Mouse (Mus musculus) small intestine, adult 2 months (tissue): ENCODE data around the gene Dnali1. TPM values are rescaled to one million over a fixed set of nuclear protein-coding genes. Genes with fewer than 3 reads are reported as not detected.

Experiments
- H3K27ac ChIP-seq: fragments of 200-500 bp; 2 replicates; pipeline ENCODE4 v1.5.1; 2012; ENCODE audit warnings: low read depth, low read length, control low read depth, inconsistent platforms; ENCODE audit not compliant: insufficient read depth
- H3K27me3 ChIP-seq: fragments of 200-500 bp; 2 replicates; pipeline ENCODE4 v1.6.1; 2012; ENCODE audit warnings: mild to moderate bottlenecking, moderate library complexity, low read length, inconsistent platforms; ENCODE audit not compliant: control insufficient read depth, insufficient read depth
- H3K36me3 ChIP-seq: fragments of 200-500 bp; 2 replicates; pipeline ENCODE4 v1.6.1; 2012; ENCODE audit warnings: mild to moderate bottlenecking, low read length, control low read depth, inconsistent platforms; ENCODE audit not compliant: control insufficient read depth, insufficient read depth
- H3K4me1 ChIP-seq: fragments of 200-500 bp; 2 replicates; pipeline ENCODE4 v1.6.1; 2012; ENCODE audit warnings: low read length, inconsistent platforms, mixed read lengths; ENCODE audit not compliant: control insufficient read depth, insufficient read depth, insufficient read length
- H3K4me3 ChIP-seq: fragments of 200-500 bp; 2 replicates; pipeline ENCODE4 v1.5.1; 2012; ENCODE audit warnings: low read depth, mild to moderate bottlenecking, control low read depth, inconsistent platforms, low read length, moderate library complexity
- CTCF ChIP-seq: fragments of 200-500 bp; IDR thresholded peaks from 2 replicates; pipeline ENCODE4 v1.5.1; 2012; ENCODE audit warnings: low read depth, mild to moderate bottlenecking, control low read depth, inconsistent platforms, low read length, moderate library complexity, mixed read lengths; ENCODE audit not compliant: insufficient replicate concordance, insufficient read length; ENCODE audit errors: extremely low read depth
- POLR2A ChIP-seq: fragments of 200-500 bp; IDR thresholded peaks from 2 replicates; pipeline ENCODE4 v1.6.1; 2012; ENCODE audit warnings: low read depth, mild to moderate bottlenecking, control low read depth, inconsistent platforms, low read length, moderate library complexity
- WGBS: fragments of 180-500 bp; shearing (Covaris S2); methylation state at CpG from one replicate; pipeline ENCODE4 v1.1.7; 2018; 5-methylcytosine and 5-hydroxymethylcytosine counted together
- polyA plus RNA-seq: library from polyadenylated mRNA; depleted of rRNA; stranded (reverse); fragments of >200 nt; gene quantifications from 2 replicates; pipeline ENCODE4 v1.2.3, GENCODE M21; 2012; rRNA removed

The Dnali1 gene
- polyA plus RNA-seq: not detected in 2 replicates

GRCm38 (mm10) chr4:125065517-125066307 is at the start of gene Dnali1:
Gene Dnali1 (minus strand): TSS chr4:125065703.
- H3K27ac ChIP-seq: peak within 1 kb of the TSS; percentile 54; the same call in 1 of the 2 replicates
- WGBS: 1% methylated on average over 26 of the region's 26 CpGs
- H3K27me3 ChIP-seq: no peaks in the 10 kb centered on the region
- peaks cover 15% of the 10 kb centered on the region for H3K36me3 ChIP-seq
- H3K4me1 ChIP-seq: peaks cover 8% of the 10 kb centered on the region; the same call in 1 of the 2 replicates
- TF ChIP-seq POLR2A (no peak), CTCF (no peak)
- H3K4me3 ChIP-seq: peak within 1 kb of the TSS; percentile 79

- Histone ChIP-seq H3K4me1 (peaks cover 32% of the 10 kb centered on the region), H3K4me3 (no peak overlapping the region), H3K27ac (peak overlapping the region; percentile 92), H3K27me3 (no peaks in the 10 kb centered on the region), H3K36me3 (peaks cover 17% of the 10 kb centered on the region)
- no peak for TF ChIP-seq POLR2A
- no peak for TF ChIP-seq CTCF
- WGBS: 52% methylated on average over 4 of the region's 4 CpGs
Observed at GRCm38 (mm10) chr4:125115081-125115480, 49.6 kb upstream of the Dnali1 start.

DNA sequence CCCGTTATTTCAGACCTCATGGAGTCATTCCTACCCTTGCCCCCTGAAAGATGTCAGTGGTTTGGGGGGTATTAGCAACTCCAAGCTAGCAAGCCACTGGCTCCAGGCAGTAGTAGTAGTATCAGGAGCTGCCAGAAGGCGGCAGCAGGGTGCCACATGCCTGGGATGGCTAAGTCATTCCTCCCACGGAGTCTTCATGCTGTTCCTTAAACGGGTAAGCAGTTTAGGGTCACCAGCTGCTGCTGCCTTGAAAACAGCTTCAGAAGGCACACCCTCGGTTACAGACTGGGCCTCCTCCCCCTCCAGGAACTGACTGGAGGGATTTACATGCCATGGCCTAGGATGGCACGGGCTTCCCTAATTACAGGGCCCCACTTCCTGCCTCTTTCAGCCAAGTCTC is 49.1 kb upstream of the Dnali1 start:
- peak; percentile 89 for TF ChIP-seq CTCF
- TF ChIP-seq POLR2A: peak; percentile 15; the same call in 1 of the 2 replicates
- peaks cover 15% of the 10 kb centered on the region for H3K36me3 ChIP-seq
- H3K4me1 ChIP-seq: peaks cover 32% of the 10 kb centered on the region
- H3K4me3 ChIP-seq: no peak overlapping the region
- 3% methylated on average over 6 of the region's 6 CpGs for WGBS
- peak overlapping the region; percentile 92 for H3K27ac ChIP-seq
- H3K27me3 ChIP-seq: no peaks in the 10 kb centered on the region

- no peak for TF ChIP-seq CTCF
- TF ChIP-seq POLR2A: no peak
- H3K4me3 ChIP-seq: no peak overlapping the region
- no peaks in the 10 kb centered on the region for H3K27me3 ChIP-seq
- peaks cover 20% of the 10 kb centered on the region for H3K36me3 ChIP-seq
- no peak overlapping the region for H3K27ac ChIP-seq
- 92% methylated on average over 9 of the region's 9 CpGs for WGBS
- H3K4me1 ChIP-seq: no peaks in the 10 kb centered on the region
Observed at GRCm38 (mm10) chr4:125105354-125105753, 39.9 kb upstream of the Dnali1 start.

- 89% methylated on average over 13 of the region's 13 CpGs for whole genome bisulfite sequencing
- H3K4me3 ChIP-seq: no peak overlapping the region
- H3K36me3 ChIP-seq: peaks cover 12% of the 10 kb centered on the region
Observed at GRCm38 (mm10) chr4:125101334-125101733, 35.8 kb upstream of the Dnali1 start.

DNA sequence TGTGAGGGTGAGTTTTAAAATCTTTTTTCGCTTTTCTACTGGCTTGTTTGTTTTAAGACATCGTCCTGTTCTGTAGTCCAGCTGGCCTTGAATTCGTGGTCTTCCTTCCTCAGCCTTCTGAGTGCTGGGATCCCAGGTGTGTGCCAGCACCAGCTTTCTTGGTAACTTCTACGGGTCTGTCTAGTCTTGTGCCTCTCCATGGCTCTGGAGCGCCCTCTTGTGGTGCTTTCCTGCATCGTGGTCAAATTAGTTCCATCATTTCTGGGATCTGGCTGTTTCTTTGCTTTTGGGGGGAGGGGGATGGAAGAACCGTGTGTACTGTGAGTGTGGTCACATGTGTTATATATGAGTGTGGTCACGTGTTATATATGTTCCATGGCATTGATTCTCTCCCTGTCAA is 34.0 kb upstream of the Dnali1 start:
- 8% methylated on average over 8 of the region's 8 CpGs for WGBS
- Histone ChIP-seq H3K27ac (no peak overlapping the region), H3K36me3 (peaks cover 10% of the 10 kb centered on the region), H3K4me1 (no peaks in the 10 kb centered on the region), H3K27me3 (no peaks in the 10 kb centered on the region), H3K4me3 (no peak overlapping the region)
- no peak for TF ChIP-seq POLR2A
- peak; percentile 97; the same call in 1 of the 2 replicates for TF ChIP-seq CTCF

More at GRCm38 (mm10) chr4:125101334-125101733, 35.8 kb upstream of the Dnali1 start:
- Histone ChIP-seq H3K27me3 (no peaks in the 10 kb centered on the region), H3K4me1 (no peaks in the 10 kb centered on the region), H3K27ac (no peak overlapping the region)
- no peak for TF ChIP-seq POLR2A

DNA sequence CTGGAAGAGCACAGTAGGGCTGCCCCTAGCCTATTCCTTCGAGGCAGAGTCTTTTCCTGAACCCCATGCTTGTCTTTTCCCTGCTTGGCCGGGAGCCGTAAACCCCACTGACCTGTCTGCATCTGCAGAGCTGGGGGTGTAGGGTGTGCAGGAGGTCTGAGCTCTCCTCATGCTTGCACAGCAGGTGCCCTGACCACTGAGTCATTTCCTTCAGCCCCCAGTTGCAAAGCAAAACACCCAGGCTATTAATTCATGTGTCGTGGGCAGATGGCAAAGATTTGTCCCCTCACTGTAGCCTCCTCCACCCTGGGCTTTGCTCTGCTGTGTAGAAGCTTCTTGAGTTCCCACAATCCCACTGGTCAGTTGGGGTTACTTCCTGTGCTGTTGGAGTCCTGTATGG is 31.9 kb upstream of the Dnali1 start:
- H3K4me3 ChIP-seq: no peak overlapping the region

More for the DNA sequence above, 31.9 kb upstream of the Dnali1 start:
- Histone ChIP-seq H3K4me1 (no peaks in the 10 kb centered on the region), H3K27me3 (no peaks in the 10 kb centered on the region), H3K36me3 (peaks cover 3% of the 10 kb centered on the region), H3K27ac (no peak overlapping the region)
- 85% methylated on average over 4 of the region's 4 CpGs for WGBS
- no peak for TF ChIP-seq POLR2A
- TF ChIP-seq CTCF: no peak
